Mouse (Mus musculus): ENCODE results near the gene Kank2. TPM values are rescaled to one million over a fixed set of nuclear protein-coding genes. Genes with fewer than 3 reads are reported as not detected.
A peak's percentile ranks its signal among the peaks of the same experiment; 100 is the strongest.
"Not testable (repeated sequence)": the region's sequence is repeated elsewhere in the genome, so short reads cannot be mapped to it uniquely, and the experiment has no call there.

Gene Kank2
- polyA plus RNA-seq, 1 experiment from 2014 or later, result 7.5 TPM

DNA sequence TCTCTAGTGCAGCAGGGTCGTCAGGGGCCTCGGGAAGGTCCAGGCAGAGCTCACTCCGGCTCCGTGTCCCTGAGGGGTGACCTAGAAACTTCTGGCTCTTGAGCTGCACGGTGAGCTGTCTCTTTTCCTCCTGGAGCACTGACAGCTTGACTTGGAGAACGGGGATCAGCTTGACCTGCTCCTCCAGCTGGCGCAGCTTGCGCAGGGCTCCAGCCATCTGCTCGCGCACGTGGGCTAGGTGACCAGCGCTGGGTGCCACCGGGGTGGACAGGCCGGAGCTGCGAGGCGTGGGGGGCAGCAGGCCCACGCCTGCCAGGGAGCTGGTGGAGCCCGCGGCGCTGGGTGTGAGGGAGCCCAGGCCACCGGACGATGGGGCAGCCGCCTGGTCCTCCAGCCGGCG is 3.6 kb downstream of the Kank2 start:
- Histone ChIP-seq H3K9ac (ENCODE audit: low read length) (no peak overlapping the region), H3K27me3 (ENCODE audit: control insufficient read depth, insufficient read depth, low read length) (no peaks in the 10 kb centered on the region), H3K4me1 (replicated peaks; ENCODE audit: control insufficient read depth, insufficient read depth) (0 out of 2 replicates have a peak, but pooled peaks cover 2% of the 10 kb centered on the region), H3K9me3 (ENCODE audit: control insufficient read depth, low read length) (no peaks in the 10 kb centered on the region), H3K27ac (replicated peaks) (no peak overlapping the region), H3K4me3 (ENCODE audit: low read depth, low read length) (no peak overlapping the region), H3K4me2 (replicated peaks; ENCODE audit: low read depth) (no peak overlapping the region), H3K36me3 (ENCODE audit: control insufficient read depth, insufficient read depth, low read length) (peaks cover 19% of the 10 kb centered on the region)
- 94% methylated on average over 25 of the region's 25 CpGs for WGBS
- TF ChIP-seq CTCF (IDR thresholded peaks at IDR 0.05; ENCODE audit: low read depth), result no peak
- TF ChIP-seq EP300 (optimal IDR thresholded peaks at IDR 0.05), result no peak
- no peak for ATAC-seq (ENCODE audit: low FRiP score, low TSS enrichment)
- DNase-seq (ENCODE audit: low spot score), result no peak

DNA sequence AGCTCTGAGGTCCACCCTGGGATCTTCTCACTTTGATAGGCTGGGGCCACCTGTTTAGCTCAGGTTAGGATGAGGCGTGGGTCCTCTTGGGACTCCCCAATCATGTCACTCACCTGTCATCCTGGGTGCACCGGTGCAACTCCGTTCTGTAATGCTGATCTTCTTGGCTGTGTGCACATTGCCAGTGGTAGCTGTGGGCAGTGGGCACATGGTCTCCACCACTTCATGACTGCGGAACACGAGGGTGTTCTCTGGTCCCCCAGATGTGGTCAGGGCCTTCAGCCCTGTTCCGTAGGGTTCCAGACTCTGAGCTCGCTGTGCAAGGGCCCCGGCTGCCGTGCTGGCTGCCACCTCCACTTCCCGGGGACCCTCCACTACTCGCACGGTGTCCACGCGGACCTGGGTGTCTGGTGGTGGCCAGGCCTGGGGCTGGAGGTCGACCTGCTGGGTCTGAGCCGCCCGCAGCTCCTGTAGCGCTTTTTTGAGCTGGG is 4.2 kb downstream of the Kank2 start:
- no peak overlapping the region for H3K27ac ChIP-seq (replicated peaks)
- no peak overlapping the region for H3K4me3 ChIP-seq (ENCODE audit: low read depth, low read length)
- no peaks in the 10 kb centered on the region for H3K9me3 ChIP-seq (ENCODE audit: control insufficient read depth, low read length)
- WGBS, result 94% methylated on average over 18 of the region's 18 CpGs
- no peak overlapping the region for H3K9ac ChIP-seq (ENCODE audit: low read length)
- TF ChIP-seq CTCF (IDR thresholded peaks at IDR 0.05; ENCODE audit: low read depth), result no peak
- no peak for TF ChIP-seq EP300 (optimal IDR thresholded peaks at IDR 0.05)
- DNase-seq (ENCODE audit: low spot score) (no peak), ATAC-seq (ENCODE audit: low FRiP score, low TSS enrichment) (no peak)
- no peaks in the 10 kb centered on the region for H3K27me3 ChIP-seq (ENCODE audit: control insufficient read depth, insufficient read depth, low read length)
- no peak overlapping the region for H3K4me2 ChIP-seq (replicated peaks; ENCODE audit: low read depth)
- peaks cover 19% of the 10 kb centered on the region for H3K36me3 ChIP-seq (ENCODE audit: control insufficient read depth, insufficient read depth, low read length)
- 0 out of 2 replicates have a peak, but pooled peaks cover 2% of the 10 kb centered on the region for H3K4me1 ChIP-seq (replicated peaks; ENCODE audit: control insufficient read depth, insufficient read depth)

DNA sequence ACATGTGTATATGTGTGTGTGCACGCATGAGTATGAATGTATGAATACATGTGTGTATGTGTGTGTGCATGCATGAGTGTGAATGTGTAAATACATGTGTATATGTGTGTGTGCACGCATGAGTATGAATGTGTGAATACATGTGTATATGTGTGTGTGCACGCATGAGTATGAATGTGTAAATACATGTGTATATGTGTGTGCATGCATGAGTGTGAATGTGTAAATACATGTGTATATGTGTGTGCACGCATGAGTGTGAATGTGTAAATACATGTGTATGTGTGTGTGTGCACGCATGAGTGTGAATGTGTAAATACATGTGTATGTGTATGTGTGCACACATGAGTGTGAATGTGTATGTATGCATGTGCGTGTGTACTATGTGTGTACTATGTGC is 5.0 kb downstream of the Kank2 start:
- H3K36me3 ChIP-seq (ENCODE audit: control insufficient read depth, insufficient read depth, low read length), result peaks cover 19% of the 10 kb centered on the region
- not testable (repeated sequence) for H3K27me3 ChIP-seq (ENCODE audit: control insufficient read depth, insufficient read depth, low read length); H3K4me3 ChIP-seq (ENCODE audit: low read depth, low read length); ATAC-seq (ENCODE audit: low FRiP score, low TSS enrichment); H3K9me3 ChIP-seq (ENCODE audit: control insufficient read depth, low read length); H3K9ac ChIP-seq (ENCODE audit: low read length); DNase-seq (ENCODE audit: low spot score); H3K27ac ChIP-seq (replicated peaks); H3K4me2 ChIP-seq (replicated peaks; ENCODE audit: low read depth); H3K4me1 ChIP-seq (replicated peaks; ENCODE audit: control insufficient read depth, insufficient read depth)
- 94% methylated on average over 6 of the region's 6 CpGs for WGBS

DNA sequence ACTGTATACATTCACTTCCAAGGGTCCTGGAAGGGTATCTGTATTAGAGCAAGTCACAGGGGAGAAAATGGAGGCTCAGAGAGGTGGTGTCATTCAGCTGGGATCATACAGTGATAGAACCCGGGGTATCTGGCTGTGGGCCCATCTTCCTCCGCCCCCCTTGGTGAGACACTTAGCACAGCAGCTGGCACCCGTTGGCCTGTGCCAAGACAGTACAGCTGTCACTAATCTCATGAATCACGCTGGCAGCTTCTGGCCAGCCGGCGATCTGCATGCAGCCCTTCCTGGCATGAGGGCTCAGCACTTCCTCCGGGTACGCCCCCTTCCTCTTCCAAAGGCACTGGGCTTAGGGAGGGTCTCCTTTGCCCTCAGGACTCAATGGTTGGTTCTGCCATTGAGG is 5.9 kb downstream of the Kank2 start:
- H3K4me3 ChIP-seq (ENCODE audit: low read depth, low read length), result no peak overlapping the region; the same call in 1 of the 2 replicates
- H3K9ac ChIP-seq (ENCODE audit: low read length), result peak overlapping the region; percentile 31; the same call in 1 of the 2 replicates
- TF ChIP-seq CTCF (IDR thresholded peaks at IDR 0.05; ENCODE audit: low read depth) (no peak), EP300 (optimal IDR thresholded peaks at IDR 0.05) (no peak)
- no peaks in the 10 kb centered on the region for H3K9me3 ChIP-seq (ENCODE audit: control insufficient read depth, low read length)
- H3K36me3 ChIP-seq (ENCODE audit: control insufficient read depth, insufficient read depth, low read length), result peaks cover 19% of the 10 kb centered on the region
- peak overlapping the region; percentile 34; the same call in 1 of the 2 replicates for H3K4me2 ChIP-seq (replicated peaks; ENCODE audit: low read depth)
- H3K4me1 ChIP-seq (replicated peaks; ENCODE audit: control insufficient read depth, insufficient read depth), result 0 out of 2 replicates have a peak, but pooled peaks cover 2% of the 10 kb centered on the region
- DNase-seq (ENCODE audit: low spot score), result no peak
- 0 out of 2 replicates have a peak overlapping the region, but pooled peaks have one; percentile 0 for H3K27ac ChIP-seq (replicated peaks)
- WGBS, result 24% methylated on average over 7 of the region's 8 CpGs
- H3K27me3 ChIP-seq (ENCODE audit: control insufficient read depth, insufficient read depth, low read length), result no peaks in the 10 kb centered on the region
- ATAC-seq (ENCODE audit: low FRiP score, low TSS enrichment), result no peak

DNA sequence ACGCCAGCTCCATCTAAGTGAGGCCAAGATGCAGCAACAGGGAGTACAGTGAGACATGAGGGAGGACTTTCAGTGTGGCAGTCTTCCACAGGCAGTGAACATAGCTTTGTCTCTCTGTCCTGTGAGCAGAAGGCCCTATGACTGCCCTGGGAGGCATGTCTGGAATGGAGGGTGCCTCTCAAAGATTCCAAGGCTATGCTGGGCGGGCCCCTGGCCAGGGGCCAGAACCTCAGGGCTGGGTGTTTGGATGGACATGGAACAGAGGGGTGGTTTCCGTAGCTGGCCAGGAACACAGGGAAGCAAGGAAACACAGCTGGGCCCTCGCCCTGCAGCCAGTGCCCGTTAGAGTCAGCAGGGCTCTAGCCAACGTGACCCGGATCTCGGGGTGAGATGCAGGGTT is 6.7 kb downstream of the Kank2 start:
- Histone ChIP-seq H3K36me3 (ENCODE audit: control insufficient read depth, insufficient read depth, low read length) (peaks cover 19% of the 10 kb centered on the region), H3K4me2 (replicated peaks; ENCODE audit: low read depth) (peak overlapping the region; percentile 34), H3K4me1 (replicated peaks; ENCODE audit: control insufficient read depth, insufficient read depth) (0 out of 2 replicates have a peak, but pooled peaks cover 2% of the 10 kb centered on the region), H3K9ac (ENCODE audit: low read length) (peak overlapping the region; percentile 8; the same call in 1 of the 2 replicates), H3K9me3 (ENCODE audit: control insufficient read depth, low read length) (no peaks in the 10 kb centered on the region), H3K27me3 (ENCODE audit: control insufficient read depth, insufficient read depth, low read length) (no peaks in the 10 kb centered on the region), H3K4me3 (ENCODE audit: low read depth, low read length) (no peak overlapping the region), H3K27ac (replicated peaks) (0 out of 2 replicates have a peak overlapping the region, but pooled peaks have one; percentile 58)
- TF ChIP-seq CTCF (IDR thresholded peaks at IDR 0.05; ENCODE audit: low read depth) (no peak), EP300 (optimal IDR thresholded peaks at IDR 0.05) (no peak)
- WGBS, result 44% methylated on average over 8 of the region's 8 CpGs
- DNase-seq (ENCODE audit: low spot score), result peak; percentile 71
- peak; percentile 72 for ATAC-seq (ENCODE audit: low FRiP score, low TSS enrichment)

DNA sequence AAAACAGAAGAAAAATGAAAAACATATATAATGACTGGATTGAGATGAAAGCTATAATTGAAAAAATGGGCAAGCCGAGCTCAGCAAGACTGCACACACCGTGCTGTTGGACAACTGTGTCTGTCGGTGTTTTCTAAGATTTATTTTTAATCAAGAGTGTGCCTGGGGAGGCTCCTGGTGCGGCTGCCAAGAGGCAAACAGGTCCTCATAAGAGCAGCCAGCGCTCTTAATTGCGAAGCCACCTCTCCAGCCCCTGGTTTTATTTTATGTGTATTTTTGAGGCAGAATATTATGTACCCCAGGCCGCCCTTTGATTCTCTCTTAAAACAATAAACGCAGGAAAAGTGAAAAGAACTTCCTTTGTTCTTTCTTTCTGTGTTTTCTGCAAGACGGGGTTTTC is 10.3 kb downstream of the Kank2 start:
- no peak overlapping the region for H3K9ac ChIP-seq (ENCODE audit: low read length)
- TF ChIP-seq EP300 (optimal IDR thresholded peaks at IDR 0.05) (no peak), CTCF (IDR thresholded peaks at IDR 0.05; ENCODE audit: low read depth) (no peak)
- H3K36me3 ChIP-seq (ENCODE audit: control insufficient read depth, insufficient read depth, low read length), result peaks cover 10% of the 10 kb centered on the region; the same call in 1 of the 2 replicates
- no peak overlapping the region for H3K4me3 ChIP-seq (ENCODE audit: low read depth, low read length)
- peak overlapping the region; percentile 69; the same call in 1 of the 2 replicates for H3K27ac ChIP-seq (replicated peaks)
- WGBS, result 64% methylated on average over 9 of the region's 9 CpGs
- no peaks in the 10 kb centered on the region for H3K27me3 ChIP-seq (ENCODE audit: control insufficient read depth, insufficient read depth, low read length)
- H3K9me3 ChIP-seq (ENCODE audit: control insufficient read depth, low read length), result no peaks in the 10 kb centered on the region
- H3K4me2 ChIP-seq (replicated peaks; ENCODE audit: low read depth), result no peak overlapping the region
- ATAC-seq (ENCODE audit: low FRiP score, low TSS enrichment) (no peak), DNase-seq (ENCODE audit: low spot score) (no peak)
- 0 out of 2 replicates have a peak, but pooled peaks cover 2% of the 10 kb centered on the region for H3K4me1 ChIP-seq (replicated peaks; ENCODE audit: control insufficient read depth, insufficient read depth)
